Mouse (Mus musculus) spleen, adult 2 months (tissue): Measurements from ENCODE around the gene Dctn1.

Source experiments
- CTCF ChIP-seq: fragments of 200-500 bp; IDR thresholded peaks from 2 replicates; pipeline ENCODE4 v1.5.1; 2011; ENCODE audit warnings: mild to moderate bottlenecking, inconsistent platforms; ENCODE audit not compliant: insufficient read depth, insufficient read length, insufficient replicate concordance; ENCODE audit errors: extremely low read depth
- POLR2A ChIP-seq: fragments of 200-500 bp; IDR thresholded peaks from 2 replicates; pipeline ENCODE4 v1.6.1; 2011; ENCODE audit warnings: low read depth, low read length, inconsistent platforms

GRCm38 (mm10) chr6:83203320-83203719, 37.6 kb downstream of the Dctn1 start:
- TF ChIP-seq CTCF (no peak), POLR2A (no peak)
